Mouse (Mus musculus) liver, adult 2 months (tissue): ENCODE measurements around the gene Zfp618. TPM values are rescaled to one million over a fixed set of nuclear protein-coding genes. Genes with fewer than 3 reads are reported as not detected.
A peak's percentile ranks its signal among the peaks of the same experiment; 100 is the strongest.

Experiments
- DNase-seq: peaks from one replicate; pipeline ENCODE4 v3.0.0-alpha.2; 2011; ENCODE audit warnings: low read depth, low spot score; ENCODE audit errors: extremely low read depth
- H3K27ac ChIP-seq: fragments of 200-500 bp; replicated peaks from 2 replicates; pipeline ENCODE4 v1.5.1; 2012; ENCODE audit warnings: low read depth, mild to moderate bottlenecking, control low read depth, inconsistent platforms, low read length; ENCODE audit not compliant: insufficient read depth
- H3K27me3 ChIP-seq: fragments of 200-500 bp; 2 replicates; pipeline ENCODE4 v1.6.1; 2012; ENCODE audit warnings: mild to moderate bottlenecking, moderate library complexity, low read length, inconsistent platforms; ENCODE audit not compliant: control insufficient read depth, insufficient read depth
- H3K36me3 ChIP-seq: fragments of 200-500 bp; 2 replicates; pipeline ENCODE4 v1.6.1; 2012; ENCODE audit warnings: low read length, inconsistent platforms; ENCODE audit not compliant: control insufficient read depth, insufficient read depth
- H3K4me1 ChIP-seq: fragments of 200-500 bp; 2 replicates; pipeline ENCODE4 v1.6.1; 2011; ENCODE audit warnings: low read length; ENCODE audit not compliant: control insufficient read depth, insufficient read depth
- H3K4me3 ChIP-seq: fragments of 200-500 bp; 2 replicates; pipeline ENCODE4 v1.5.1; 2011; ENCODE audit warnings: low read depth, mild to moderate bottlenecking, control low read depth, low read length, moderate library complexity; ENCODE audit not compliant: insufficient read depth
- H3K79me2 ChIP-seq: fragments of 200-500 bp; 2 replicates; pipeline ENCODE4 v1.6.1; 2012; ENCODE audit warnings: inconsistent platforms, mild to moderate bottlenecking, low read length, moderate library complexity; ENCODE audit not compliant: control insufficient read depth, insufficient read depth
- H3K9ac ChIP-seq: fragments of 200-500 bp; 2 replicates; pipeline ENCODE4 v1.6.1; 2012; ENCODE audit warnings: low read depth, mild to moderate bottlenecking, control low read depth, inconsistent platforms, low read length
- CTCF ChIP-seq: fragments of 200-500 bp; IDR thresholded peaks from 2 replicates; pipeline ENCODE4 v1.5.1; 2011; ENCODE audit warnings: low read depth, low read length, control low read depth
- POLR2A ChIP-seq: fragments of 200-500 bp; IDR thresholded peaks from 2 replicates; pipeline ENCODE4 v1.6.1; 2011; ENCODE audit warnings: low read length, control low read depth; ENCODE audit not compliant: insufficient read depth; ENCODE audit errors: extremely low read depth
- WGBS: fragments of 180-500 bp; shearing (Covaris S2); methylation state at CpG from one replicate; pipeline ENCODE4 v1.1.7; 2018; 5-methylcytosine and 5-hydroxymethylcytosine counted together
- polyA plus RNA-seq: library from polyadenylated mRNA; depleted of rRNA; stranded (reverse); fragments of >200 nt; gene quantifications from 2 replicates; pipeline ENCODE4 v1.2.3, GENCODE M21; 2012
- total RNA-seq: library from RNA; depleted of rRNA; stranded (reverse); fragments of >200 nt; gene quantifications from 2 replicates; pipeline ENCODE4 v1.2.3, GENCODE M21; 2014

Gene Zfp618
- total and polyA plus RNA-seq, 2 experiments, result 0.18 to 0.73 TPM

- no peak overlapping the region for H3K4me3 ChIP-seq
- TF ChIP-seq POLR2A (no peak), CTCF (no peak)
- 25% methylated on average over 7 of the region's 7 CpGs for WGBS
- no peaks in the 10 kb centered on the region for H3K27me3 ChIP-seq
- H3K4me1 ChIP-seq, result peaks cover 4% of the 10 kb centered on the region; the same call in 1 of the 2 replicates
- H3K79me2 ChIP-seq, result no peaks in the 10 kb centered on the region
- H3K27ac ChIP-seq, result no peak overlapping the region
- peak; percentile 7 for DNase-seq
- no peaks in the 10 kb centered on the region for H3K36me3 ChIP-seq
- H3K9ac ChIP-seq, result no peak overlapping the region
These were observed 34.5 kb downstream of the Zfp618 start for GRCm38 (mm10) chr4:62999916-63000315.

- Histone ChIP-seq H3K36me3 (no peaks in the 10 kb centered on the region), H3K9ac (no peak overlapping the region), H3K79me2 (no peaks in the 10 kb centered on the region), H3K4me3 (no peak overlapping the region), H3K27ac (no peak overlapping the region), H3K4me1 (peaks cover 4% of the 10 kb centered on the region; the same call in 1 of the 2 replicates), H3K27me3 (no peaks in the 10 kb centered on the region)
- 76% methylated on average over 11 of the region's 11 CpGs for WGBS
- DNase-seq, result no peak
- TF ChIP-seq CTCF, result no peak
- no peak for TF ChIP-seq POLR2A
These were observed 35.1 kb downstream of the Zfp618 start for GRCm38 (mm10) chr4:63000316-63001055.

- 95% methylated on average over 1 of the region's 1 CpGs for WGBS
- no peak for TF ChIP-seq POLR2A
- TF ChIP-seq CTCF, result no peak
- H3K27me3 ChIP-seq, result no peaks in the 10 kb centered on the region
- H3K9ac ChIP-seq, result no peak overlapping the region
- DNase-seq, result no peak
- H3K4me1 ChIP-seq, result peaks cover 4% of the 10 kb centered on the region; the same call in 1 of the 2 replicates
- no peak overlapping the region for H3K27ac ChIP-seq
- no peak overlapping the region for H3K4me3 ChIP-seq
- H3K36me3 ChIP-seq, result no peaks in the 10 kb centered on the region
- no peaks in the 10 kb centered on the region for H3K79me2 ChIP-seq
These were observed 37.0 kb downstream of the Zfp618 start for GRCm38 (mm10) chr4:63002386-63002785.

- 95% methylated on average over 11 of the region's 11 CpGs for whole genome bisulfite sequencing
- no peak for DNase-seq
- Histone ChIP-seq H3K79me2 (no peaks in the 10 kb centered on the region), H3K27me3 (no peaks in the 10 kb centered on the region), H3K36me3 (no peaks in the 10 kb centered on the region), H3K4me1 (peaks cover 3% of the 10 kb centered on the region; the same call in 1 of the 2 replicates), H3K27ac (no peak overlapping the region), H3K9ac (no peak overlapping the region), H3K4me3 (no peak overlapping the region)
- TF ChIP-seq POLR2A (no peak), CTCF (no peak)
These were observed 39.1 kb downstream of the Zfp618 start for GRCm38 (mm10) chr4:63004519-63004918.

GRCm38 (mm10) chr4:63005446-63006185 is 40.2 kb downstream of the Zfp618 start:
- Histone ChIP-seq H3K4me1 (no peaks in the 10 kb centered on the region), H3K27me3 (no peaks in the 10 kb centered on the region), H3K27ac (no peak overlapping the region), H3K4me3 (no peak overlapping the region), H3K79me2 (no peaks in the 10 kb centered on the region), H3K36me3 (no peaks in the 10 kb centered on the region), H3K9ac (no peak overlapping the region)
- no peak for TF ChIP-seq CTCF
- DNase-seq, result no peak
- 30% methylated on average over 10 of the region's 10 CpGs for WGBS
